Mouse (Mus musculus): ENCODE measurements around the gene Dlg5. TPM values are rescaled to one million over a fixed set of nuclear protein-coding genes. Genes with fewer than 3 reads are reported as not detected.

The Dlg5 gene
- total and polyA plus RNA-seq, 2 experiments from 2014 or later = 14.1 to 70.6 TPM

DNA sequence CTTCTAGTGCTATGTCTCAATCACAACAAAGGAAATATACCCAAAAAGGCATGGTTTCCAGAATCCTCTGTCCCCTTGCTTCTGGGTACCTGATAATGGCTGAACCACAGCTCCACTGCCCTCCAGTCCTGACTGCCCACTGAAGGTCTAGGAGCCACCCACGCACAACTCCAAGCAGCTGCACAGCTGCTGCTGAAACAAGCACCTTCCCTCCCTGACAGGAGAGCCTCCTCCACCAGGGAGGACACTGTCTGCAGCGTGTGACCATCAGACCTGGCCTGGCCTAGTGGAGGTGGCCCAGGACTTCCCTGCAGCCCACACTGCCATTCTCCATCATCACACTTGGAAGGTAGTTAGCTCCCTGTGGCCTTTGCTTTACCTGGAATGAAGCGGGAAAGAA is 23.4 kb downstream of the Dlg5 start:
- H3K36me3 ChIP-seq (ENCODE audit: insufficient read depth) = no peaks in the 10 kb centered on the region
- no peak for TF ChIP-seq CTCF (IDR thresholded peaks at IDR 0.05; ENCODE audit: low read depth)
- ATAC-seq (no peak), DNase-seq (no peak)
- H3K4me1 ChIP-seq (ENCODE audit: insufficient read depth) = no peaks in the 10 kb centered on the region
- 81% methylated on average over 3 of the region's 3 CpGs for WGBS
- no peak overlapping the region for H3K4me2 ChIP-seq (ENCODE audit: low read depth)
- H3K9ac ChIP-seq = no peak overlapping the region
- no peaks in the 10 kb centered on the region for H3K27me3 ChIP-seq (ENCODE audit: insufficient read depth, low read length)
- H3K9me3 ChIP-seq (ENCODE audit: low read length) = no peaks in the 10 kb centered on the region
- H3K27ac ChIP-seq (ENCODE audit: low read depth, low read length) = no peak overlapping the region
- H3K4me3 ChIP-seq (ENCODE audit: low read depth, low read length) = no peak overlapping the region

DNA sequence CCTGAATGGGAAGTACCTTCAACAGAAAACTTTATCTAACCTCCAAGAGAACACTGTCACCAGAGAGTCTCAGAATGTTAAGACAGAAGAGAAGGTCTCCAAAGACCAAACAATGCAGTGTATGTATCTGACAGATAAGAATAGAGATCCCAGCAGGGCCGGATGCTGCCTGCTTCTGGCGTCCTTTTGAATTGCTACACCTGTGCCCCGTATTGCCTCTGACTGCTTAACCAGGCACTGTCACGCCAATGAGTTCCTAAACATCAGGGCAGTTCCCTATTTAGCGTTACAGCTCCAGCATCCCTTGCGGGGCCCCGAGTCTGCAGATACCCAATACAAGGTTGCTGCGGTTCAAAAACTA is 28.4 kb downstream of the Dlg5 start:
- ATAC-seq = no peak
- WGBS = 67% methylated on average over 8 of the region's 8 CpGs
- no peak for TF ChIP-seq CTCF (IDR thresholded peaks at IDR 0.05; ENCODE audit: low read depth)
- H3K27ac ChIP-seq (ENCODE audit: low read depth, low read length) = no peak overlapping the region
- H3K4me3 ChIP-seq (ENCODE audit: low read depth, low read length) = no peak overlapping the region
- no peaks in the 10 kb centered on the region for H3K36me3 ChIP-seq (ENCODE audit: insufficient read depth)
- no peaks in the 10 kb centered on the region for H3K9me3 ChIP-seq (ENCODE audit: low read length)
- H3K9ac ChIP-seq = no peak overlapping the region
- no peaks in the 10 kb centered on the region for H3K27me3 ChIP-seq (ENCODE audit: insufficient read depth, low read length)
- H3K4me2 ChIP-seq (ENCODE audit: low read depth) = no peak overlapping the region
- H3K4me1 ChIP-seq (ENCODE audit: insufficient read depth) = peaks cover 22% of the 10 kb centered on the region; the same call in 1 of the 2 replicates
- DNase-seq = no peak

DNA sequence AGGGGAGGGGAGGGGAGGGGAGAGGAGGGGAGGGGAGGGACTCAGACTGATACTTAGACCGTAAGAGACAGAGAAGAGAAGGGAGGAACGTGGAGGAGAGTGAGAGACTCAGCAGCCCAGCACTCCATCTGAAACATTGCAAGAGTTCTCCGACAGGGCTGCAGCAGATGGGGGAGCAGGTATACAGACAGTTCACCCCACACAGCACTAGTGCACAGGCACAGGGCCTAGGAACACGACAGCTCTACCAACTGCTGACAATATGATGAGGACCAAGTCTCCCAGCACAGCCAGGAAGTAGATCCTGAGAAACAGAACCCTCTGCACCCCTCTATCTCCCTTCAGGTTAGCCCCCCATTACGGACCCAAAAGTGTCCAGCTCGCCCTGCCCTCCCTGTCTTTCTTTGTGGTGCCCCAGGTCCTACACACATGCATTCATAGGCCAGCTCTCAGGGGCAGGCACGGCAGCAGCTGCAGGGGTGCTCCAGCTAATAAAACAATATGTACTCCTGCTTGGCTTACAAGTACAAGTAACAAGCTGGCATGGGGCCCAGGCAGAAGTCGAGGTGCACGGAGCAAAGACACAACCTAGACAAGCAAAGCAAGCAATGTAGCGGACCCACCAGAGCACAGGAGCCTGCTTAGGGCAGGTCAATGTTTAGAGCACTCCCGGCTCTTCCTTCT is 28.9 kb downstream of the Dlg5 start:
- Histone ChIP-seq H3K4me2 (ENCODE audit: low read depth) (no peak overlapping the region), H3K9ac (no peak overlapping the region), H3K27me3 (ENCODE audit: insufficient read depth, low read length) (no peaks in the 10 kb centered on the region), H3K27ac (ENCODE audit: low read depth, low read length) (no peak overlapping the region), H3K4me3 (ENCODE audit: low read depth, low read length) (no peak overlapping the region), H3K9me3 (ENCODE audit: low read length) (no peaks in the 10 kb centered on the region), H3K4me1 (ENCODE audit: insufficient read depth) (peaks cover 22% of the 10 kb centered on the region; the same call in 1 of the 2 replicates), H3K36me3 (ENCODE audit: insufficient read depth) (no peaks in the 10 kb centered on the region)
- no peak for ATAC-seq
- DNase-seq = no peak
- TF ChIP-seq CTCF (IDR thresholded peaks at IDR 0.05; ENCODE audit: low read depth) = no peak
- WGBS = 27% methylated on average over 11 of the region's 11 CpGs

DNA sequence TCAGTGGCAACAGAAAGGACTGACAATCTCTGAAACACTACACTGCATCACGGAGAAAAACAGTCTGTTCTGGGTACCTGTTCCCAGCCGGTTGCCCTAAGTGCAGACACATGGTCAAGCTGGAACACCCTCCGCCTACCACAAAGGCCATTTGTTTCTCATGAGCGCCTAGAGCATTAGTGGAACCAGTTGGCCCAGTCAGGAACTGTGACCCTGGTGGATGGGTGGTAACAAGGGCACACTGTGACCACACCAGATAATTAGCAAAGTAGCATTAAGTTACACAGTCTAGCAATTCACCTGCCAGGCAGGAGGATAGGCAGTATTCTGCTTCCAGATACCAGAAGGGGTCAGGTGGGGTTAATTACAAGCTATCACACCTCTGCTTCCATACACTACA is 29.7 kb downstream of the Dlg5 start:
- Histone ChIP-seq H3K9me3 (ENCODE audit: low read length) (no peaks in the 10 kb centered on the region), H3K4me1 (ENCODE audit: insufficient read depth) (peaks cover 22% of the 10 kb centered on the region; the same call in 1 of the 2 replicates), H3K27ac (ENCODE audit: low read depth, low read length) (no peak overlapping the region), H3K4me2 (ENCODE audit: low read depth) (no peak overlapping the region), H3K4me3 (ENCODE audit: low read depth, low read length) (no peak overlapping the region), H3K36me3 (ENCODE audit: insufficient read depth) (no peaks in the 10 kb centered on the region), H3K27me3 (ENCODE audit: insufficient read depth, low read length) (no peaks in the 10 kb centered on the region), H3K9ac (no peak overlapping the region)
- WGBS = 64% methylated on average over 4 of the region's 4 CpGs
- DNase-seq = no peak
- TF ChIP-seq CTCF (IDR thresholded peaks at IDR 0.05; ENCODE audit: low read depth) = no peak
- no peak for ATAC-seq

DNA sequence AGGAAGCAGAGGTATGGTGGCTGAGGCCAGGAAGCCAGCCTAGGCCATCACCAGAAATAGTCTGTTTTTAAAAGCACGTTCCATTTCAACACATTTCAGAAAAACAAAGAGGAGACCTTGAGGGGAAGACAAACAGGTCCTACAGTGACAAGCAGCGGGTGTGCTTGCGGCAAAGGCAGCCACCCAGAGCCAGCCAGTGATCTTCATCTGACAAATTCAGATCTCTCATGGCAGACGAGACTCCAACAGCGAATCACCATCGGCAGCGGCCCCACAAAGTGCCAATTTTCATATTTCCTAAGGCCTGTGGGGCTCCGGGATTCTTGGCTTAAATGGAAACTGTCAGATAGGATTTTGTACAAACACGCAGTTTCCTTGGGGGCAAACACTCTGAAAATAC is 31.3 kb downstream of the Dlg5 start:
- WGBS = 45% methylated on average over 9 of the region's 9 CpGs
- no peak overlapping the region for H3K4me2 ChIP-seq (ENCODE audit: low read depth)
- no peaks in the 10 kb centered on the region for H3K27me3 ChIP-seq (ENCODE audit: insufficient read depth, low read length)
- no peak overlapping the region for H3K4me3 ChIP-seq (ENCODE audit: low read depth, low read length)
- ATAC-seq = peak; percentile 56; the same call in 1 of the 2 replicates
- H3K9me3 ChIP-seq (ENCODE audit: low read length) = no peaks in the 10 kb centered on the region
- no peaks in the 10 kb centered on the region for H3K36me3 ChIP-seq (ENCODE audit: insufficient read depth)
- DNase-seq = peak; percentile 52
- H3K4me1 ChIP-seq (ENCODE audit: insufficient read depth) = peaks cover 22% of the 10 kb centered on the region; the same call in 1 of the 2 replicates
- peak overlapping the region; percentile 42 for H3K27ac ChIP-seq (ENCODE audit: low read depth, low read length)
- TF ChIP-seq CTCF (IDR thresholded peaks at IDR 0.05; ENCODE audit: low read depth) = no peak
- 0 out of 2 replicates have a peak overlapping the region, but pooled peaks have one; percentile 6 for H3K9ac ChIP-seq

DNA sequence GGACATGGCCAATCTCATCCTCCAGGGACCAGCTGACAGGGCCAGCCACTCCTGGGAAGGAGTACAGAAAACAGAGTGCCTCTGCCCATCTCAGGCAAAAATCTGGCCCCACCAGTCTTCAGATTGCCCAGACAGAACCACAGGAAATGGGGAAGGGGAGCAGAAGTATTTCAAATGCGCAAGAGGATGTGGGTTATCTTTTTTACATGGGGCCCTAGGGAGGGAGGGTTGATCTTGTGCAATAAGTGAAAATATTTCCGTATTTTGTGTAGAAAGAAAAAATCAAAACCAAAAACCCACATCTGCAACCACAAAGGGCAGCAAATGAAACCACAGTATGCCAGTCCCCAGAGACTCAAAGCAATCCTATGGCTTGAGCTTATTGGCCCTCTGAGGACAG is 32.4 kb downstream of the Dlg5 start:
- H3K27ac ChIP-seq (ENCODE audit: low read depth, low read length) = no peak overlapping the region
- H3K4me3 ChIP-seq (ENCODE audit: low read depth, low read length) = no peak overlapping the region
- WGBS = 86% methylated on average over 2 of the region's 2 CpGs
- no peak overlapping the region for H3K9ac ChIP-seq
- H3K4me2 ChIP-seq (ENCODE audit: low read depth) = no peak overlapping the region
- ATAC-seq = no peak
- no peaks in the 10 kb centered on the region for H3K9me3 ChIP-seq (ENCODE audit: low read length)
- peaks cover 22% of the 10 kb centered on the region; the same call in 1 of the 2 replicates for H3K4me1 ChIP-seq (ENCODE audit: insufficient read depth)
- H3K27me3 ChIP-seq (ENCODE audit: insufficient read depth, low read length) = no peaks in the 10 kb centered on the region
- TF ChIP-seq CTCF (IDR thresholded peaks at IDR 0.05; ENCODE audit: low read depth) = no peak
- H3K36me3 ChIP-seq (ENCODE audit: insufficient read depth) = no peaks in the 10 kb centered on the region
- DNase-seq = no peak

DNA sequence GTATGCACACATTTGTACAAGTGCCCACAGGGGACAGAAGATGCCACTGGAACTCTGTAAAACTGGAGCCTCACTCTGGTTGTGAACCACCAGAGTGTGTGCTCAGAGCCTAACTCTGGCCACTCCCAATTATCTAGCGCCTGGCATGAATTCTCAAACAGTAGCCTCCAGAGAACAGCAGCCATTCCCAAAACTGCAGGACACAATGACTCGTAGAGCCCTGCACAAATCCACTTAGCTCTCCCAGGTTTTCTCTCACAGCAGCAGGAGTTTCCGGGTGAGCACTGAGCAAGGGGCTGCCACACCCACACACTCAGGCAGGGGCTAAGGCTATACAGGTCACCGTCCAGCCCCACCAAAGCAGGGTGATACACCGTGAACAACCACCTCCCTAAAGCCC is 32.9 kb downstream of the Dlg5 start:
- Histone ChIP-seq H3K27me3 (ENCODE audit: insufficient read depth, low read length) (no peaks in the 10 kb centered on the region), H3K9me3 (ENCODE audit: low read length) (no peaks in the 10 kb centered on the region), H3K9ac (no peak overlapping the region), H3K27ac (ENCODE audit: low read depth, low read length) (no peak overlapping the region), H3K4me3 (ENCODE audit: low read depth, low read length) (no peak overlapping the region), H3K36me3 (ENCODE audit: insufficient read depth) (no peaks in the 10 kb centered on the region), H3K4me2 (ENCODE audit: low read depth) (no peak overlapping the region), H3K4me1 (ENCODE audit: insufficient read depth) (peaks cover 22% of the 10 kb centered on the region; the same call in 1 of the 2 replicates)
- no peak for ATAC-seq
- no peak for DNase-seq
- WGBS = 47% methylated on average over 5 of the region's 5 CpGs
- no peak for TF ChIP-seq CTCF (IDR thresholded peaks at IDR 0.05; ENCODE audit: low read depth)
